Mouse (Mus musculus) liver, embryonic 12.5 days (tissue): Measurements from ENCODE around the gene Kpna7. TPM values are rescaled to one million over a fixed set of nuclear protein-coding genes. Genes with fewer than 3 reads are reported as not detected.

Source experiments
- ATAC-seq: fragments of 200-750 bp; cut with Nextera tagmentation; 2 replicates; pipeline ENCODE4 v1.8.0; 2017; ENCODE audit warnings: moderate number of reproducible peaks, mild to moderate bottlenecking, moderate library complexity
- H3K27ac ChIP-seq: fragments of 300-500 bp; sonication (generic); 2 replicates; pipeline ENCODE4 v1.5.1; 2016; ENCODE audit warnings: mild to moderate bottlenecking
- H3K27me3 ChIP-seq: fragments of 300-500 bp; sonication (generic); replicated peaks from 2 replicates; pipeline ENCODE4 v1.6.1; 2016; ENCODE audit warnings: mild to moderate bottlenecking, moderate library complexity
- H3K36me3 ChIP-seq: fragments of 300-500 bp; sonication (generic); 2 replicates; pipeline ENCODE4 v1.6.1; 2016; ENCODE audit warnings: mild to moderate bottlenecking, moderate library complexity
- H3K4me1 ChIP-seq: fragments of 300-500 bp; sonication (generic); 2 replicates; pipeline ENCODE4 v1.6.1; 2016
- H3K4me2 ChIP-seq: fragments of 300-500 bp; sonication (generic); 2 replicates; pipeline ENCODE4 v1.6.1; 2016; ENCODE audit warnings: mild to moderate bottlenecking, moderate library complexity
- H3K4me3 ChIP-seq: fragments of 300-500 bp; sonication (generic); 2 replicates; pipeline ENCODE4 v1.5.1; 2016; ENCODE audit warnings: mild to moderate bottlenecking, moderate library complexity
- H3K9ac ChIP-seq: fragments of 300-500 bp; sonication (generic); 2 replicates; pipeline ENCODE4 v1.6.1; 2016; ENCODE audit warnings: mild to moderate bottlenecking, moderate library complexity
- H3K9me3 ChIP-seq: fragments of 300-500 bp; sonication (generic); replicated peaks from 2 replicates; pipeline ENCODE4 v1.6.1; 2016; ENCODE audit warnings: mild to moderate bottlenecking, moderate library complexity
- WGBS: fragments of 180-500 bp; shearing (Covaris S2); methylation state at CpG from one replicate; pipeline ENCODE4 v1.1.7; 2016; ENCODE audit not compliant: insufficient replicate concordance; 5-methylcytosine and 5-hydroxymethylcytosine counted together
- polyA plus RNA-seq: library from polyadenylated mRNA; unstranded; fragments of >200 nt; fragmentation: Nextera tagmentation; extraction: Ambion mirVana; gene quantifications from 2 replicates; pipeline ENCODE4 v1.2.1, GENCODE M21; 2016

Gene Kpna7
- polyA plus RNA-seq, 1 experiment from 2014 or later = 0.05 TPM

- 73% methylated on average over 5 of the region's 5 CpGs for WGBS
- ATAC-seq = no peak
- Histone ChIP-seq H3K4me1 (no peaks in the 10 kb centered on the region), H3K9ac (no peak overlapping the region), H3K27ac (no peak overlapping the region), H3K27me3 (no peaks in the 10 kb centered on the region), H3K4me3 (no peak overlapping the region), H3K4me2 (no peak overlapping the region), H3K36me3 (no peaks in the 10 kb centered on the region), H3K9me3 (no peaks in the 10 kb centered on the region)
Measured at GRCm38 (mm10) chr5:144950428-144951051, 133.3 kb downstream of the Kpna7 start.

DNA sequence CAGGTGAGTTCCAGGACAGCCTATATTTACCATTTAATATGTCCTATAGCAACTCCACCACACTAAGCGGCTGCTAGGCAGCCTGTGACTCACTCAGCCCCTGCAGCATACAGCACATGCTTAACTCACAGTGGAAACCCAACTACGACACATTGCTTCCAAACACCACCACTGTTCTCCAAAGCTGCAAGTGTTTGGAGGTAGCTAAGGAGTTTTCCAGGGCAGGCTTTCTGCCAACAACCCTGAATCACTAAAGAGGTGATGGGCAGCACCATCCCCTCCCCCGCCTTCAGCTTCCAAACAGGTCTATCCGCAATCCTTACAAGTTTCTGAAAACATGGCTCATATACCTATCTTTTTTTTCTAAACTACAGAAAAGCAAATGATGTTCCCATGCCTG, 134.0 kb downstream of the Kpna7 start:
- no peaks in the 10 kb centered on the region for H3K36me3 ChIP-seq
- no peaks in the 10 kb centered on the region for H3K9me3 ChIP-seq
- no peaks in the 10 kb centered on the region for H3K4me1 ChIP-seq
- H3K27me3 ChIP-seq = no peaks in the 10 kb centered on the region
- H3K9ac ChIP-seq = no peak overlapping the region
- H3K4me2 ChIP-seq = no peak overlapping the region
- WGBS = 69% methylated on average over 4 of the region's 4 CpGs
- H3K4me3 ChIP-seq = no peak overlapping the region
- ATAC-seq = no peak
- no peak overlapping the region for H3K27ac ChIP-seq

DNA sequence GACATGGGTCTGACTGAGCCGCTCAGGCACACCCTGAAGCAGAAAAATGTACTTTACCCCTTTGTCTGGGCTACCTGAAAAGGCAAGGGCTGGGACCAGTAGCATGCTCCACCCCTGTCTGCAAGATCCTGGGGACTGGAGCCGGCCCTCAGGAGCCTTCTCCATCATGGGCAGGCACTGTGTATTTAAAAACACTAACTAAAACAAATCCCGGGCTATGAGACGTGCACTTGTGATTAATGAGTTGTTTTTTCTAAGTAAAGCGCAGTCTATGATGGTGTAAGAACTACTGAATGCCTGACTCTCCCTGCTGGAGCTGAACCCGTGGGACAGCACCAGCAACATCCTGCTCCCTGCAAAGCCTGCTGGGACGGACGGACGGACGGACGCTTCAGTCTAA, 135.4 kb downstream of the Kpna7 start:
- ATAC-seq = no peak

DNA sequence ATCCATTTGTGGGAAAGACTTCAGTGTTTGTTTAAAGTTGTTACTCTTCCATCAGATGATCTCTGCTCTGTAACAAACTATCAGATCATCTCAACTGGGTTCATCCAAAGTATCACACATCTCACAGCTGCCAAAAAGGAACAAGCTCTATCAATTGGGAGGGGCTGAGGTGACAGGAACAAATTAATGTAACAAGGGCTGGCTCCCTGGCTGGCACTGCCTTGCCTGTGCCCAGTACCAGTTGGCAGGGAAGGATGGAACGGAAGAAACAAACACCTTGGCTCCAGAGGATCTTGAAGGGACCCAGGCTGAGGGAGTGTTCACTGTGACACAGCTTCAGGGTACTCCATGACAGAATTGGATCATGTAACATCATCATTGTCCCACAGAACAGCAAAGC, 135.8 kb downstream of the Kpna7 start:
- WGBS = 87% methylated on average over 1 of the region's 1 CpGs
- H3K27ac ChIP-seq = no peak overlapping the region
- H3K9ac ChIP-seq = no peak overlapping the region

More for the DNA sequence above, 135.4 kb downstream of the Kpna7 start:
- H3K4me3 ChIP-seq = no peak overlapping the region
- H3K9me3 ChIP-seq = no peaks in the 10 kb centered on the region
- H3K27me3 ChIP-seq = no peaks in the 10 kb centered on the region
- H3K4me1 ChIP-seq = no peaks in the 10 kb centered on the region
- no peaks in the 10 kb centered on the region for H3K36me3 ChIP-seq
- H3K27ac ChIP-seq = no peak overlapping the region
- H3K9ac ChIP-seq = no peak overlapping the region
- H3K4me2 ChIP-seq = no peak overlapping the region
- WGBS = 70% methylated on average over 11 of the region's 11 CpGs

GRCm38 (mm10) chr5:144946032-144946431, 137.8 kb downstream of the Kpna7 start:
- ATAC-seq = no peak
- no peak overlapping the region for H3K9ac ChIP-seq
- H3K9me3 ChIP-seq = no peaks in the 10 kb centered on the region
- no peaks in the 10 kb centered on the region for H3K4me1 ChIP-seq
- no peak overlapping the region for H3K4me3 ChIP-seq
- no peaks in the 10 kb centered on the region for H3K27me3 ChIP-seq
- 67% methylated on average over 4 of the region's 4 CpGs for WGBS
- no peak overlapping the region for H3K27ac ChIP-seq
- no peaks in the 10 kb centered on the region for H3K36me3 ChIP-seq
- no peak overlapping the region for H3K4me2 ChIP-seq

More for the DNA sequence above, 135.8 kb downstream of the Kpna7 start:
- H3K36me3 ChIP-seq = no peaks in the 10 kb centered on the region
- H3K27me3 ChIP-seq = no peaks in the 10 kb centered on the region
- no peak overlapping the region for H3K4me3 ChIP-seq
- no peaks in the 10 kb centered on the region for H3K4me1 ChIP-seq
- ATAC-seq = no peak
- no peak overlapping the region for H3K4me2 ChIP-seq
- H3K9me3 ChIP-seq = no peaks in the 10 kb centered on the region

DNA sequence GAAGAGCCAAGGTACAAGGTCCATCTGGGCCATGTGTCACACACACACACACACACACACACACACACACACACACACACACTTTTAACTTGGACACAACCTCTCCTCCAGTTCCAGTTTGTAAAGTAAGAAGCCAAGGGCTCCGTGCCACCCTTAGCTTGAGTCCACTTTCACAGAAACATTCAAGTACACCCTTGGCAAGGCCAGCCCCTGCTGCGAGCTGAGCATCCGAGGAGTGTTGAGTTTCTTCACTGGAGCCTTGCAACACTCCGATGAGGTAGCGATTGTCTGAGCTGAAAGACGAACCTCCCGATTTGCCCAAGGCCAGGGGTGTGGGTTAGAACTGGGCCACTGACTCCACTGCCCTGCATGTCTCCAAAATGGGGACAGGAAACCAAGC, 138.9 kb downstream of the Kpna7 start:
- no peak overlapping the region for H3K9ac ChIP-seq
- H3K27ac ChIP-seq = no peak overlapping the region
- H3K4me2 ChIP-seq = no peak overlapping the region
- no peaks in the 10 kb centered on the region for H3K4me1 ChIP-seq
- no peaks in the 10 kb centered on the region for H3K27me3 ChIP-seq
- H3K9me3 ChIP-seq = no peaks in the 10 kb centered on the region
- no peak for ATAC-seq
- WGBS = 69% methylated on average over 7 of the region's 7 CpGs
- no peak overlapping the region for H3K4me3 ChIP-seq
- no peaks in the 10 kb centered on the region for H3K36me3 ChIP-seq

DNA sequence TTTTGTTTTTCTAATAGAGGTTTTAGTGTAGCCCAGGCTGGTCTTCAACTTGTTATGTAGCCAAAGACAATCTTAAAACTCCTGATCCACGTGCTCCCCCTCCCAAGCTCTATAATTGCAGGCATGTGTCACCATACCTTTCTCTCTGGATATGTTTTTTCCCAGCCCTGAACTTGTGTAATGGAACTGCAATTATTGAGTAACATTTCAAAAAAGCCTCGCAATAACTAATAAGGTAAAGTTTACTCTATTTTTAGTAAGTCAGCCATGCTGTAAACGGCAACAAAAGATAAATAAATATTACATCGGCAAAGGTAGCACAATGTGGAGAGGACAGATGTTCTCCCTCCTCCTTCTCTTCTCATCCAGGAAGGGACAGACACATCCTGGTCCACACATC, 139.5 kb downstream of the Kpna7 start:
- Histone ChIP-seq H3K9me3 (no peaks in the 10 kb centered on the region), H3K27me3 (no peaks in the 10 kb centered on the region), H3K4me1 (no peaks in the 10 kb centered on the region), H3K9ac (no peak overlapping the region), H3K27ac (no peak overlapping the region), H3K4me3 (no peak overlapping the region), H3K36me3 (no peaks in the 10 kb centered on the region), H3K4me2 (no peak overlapping the region)
- 66% methylated on average over 4 of the region's 4 CpGs for WGBS
- no peak for ATAC-seq

- no peaks in the 10 kb centered on the region for H3K4me1 ChIP-seq
- H3K4me3 ChIP-seq = no peak overlapping the region
- WGBS = 50% methylated on average over 6 of the region's 6 CpGs
- no peaks in the 10 kb centered on the region for H3K27me3 ChIP-seq
- H3K27ac ChIP-seq = no peak overlapping the region
- no peak overlapping the region for H3K9ac ChIP-seq
- no peaks in the 10 kb centered on the region for H3K36me3 ChIP-seq
- no peaks in the 10 kb centered on the region for H3K9me3 ChIP-seq
- no peak overlapping the region for H3K4me2 ChIP-seq
- no peak for ATAC-seq
Measured at GRCm38 (mm10) chr5:144943346-144943745, 140.5 kb downstream of the Kpna7 start.

DNA sequence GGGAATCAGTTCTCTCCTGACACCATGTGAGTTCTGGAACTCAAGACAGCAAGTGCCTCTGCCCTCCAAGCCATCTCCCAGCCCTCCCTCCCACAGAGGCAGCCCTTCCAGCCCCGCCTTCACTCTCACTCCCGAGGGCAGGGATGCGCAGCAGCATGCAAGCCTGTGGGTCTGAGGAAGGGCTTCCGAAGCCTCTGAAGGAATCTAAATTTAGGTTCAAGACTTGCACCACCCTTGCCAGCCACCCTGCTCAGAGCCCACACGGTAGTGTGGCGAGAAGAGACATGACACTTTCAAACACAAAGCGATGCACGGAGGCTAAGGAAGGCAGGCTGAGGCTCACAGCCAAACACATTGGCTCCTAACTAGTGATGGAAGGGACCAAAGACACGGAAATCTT, 141.4 kb downstream of the Kpna7 start:
- no peak for ATAC-seq
- Histone ChIP-seq H3K4me2 (no peak overlapping the region), H3K27me3 (no peaks in the 10 kb centered on the region), H3K27ac (no peak overlapping the region), H3K9me3 (no peaks in the 10 kb centered on the region), H3K36me3 (no peaks in the 10 kb centered on the region), H3K4me1 (no peaks in the 10 kb centered on the region; the same call in 1 of the 2 replicates), H3K4me3 (no peak overlapping the region), H3K9ac (no peak overlapping the region)
- WGBS = 67% methylated on average over 9 of the region's 9 CpGs

- 55% methylated on average over 3 of the region's 3 CpGs for WGBS
- Histone ChIP-seq H3K4me1 (no peaks in the 10 kb centered on the region; the same call in 1 of the 2 replicates), H3K4me3 (no peak overlapping the region), H3K27ac (no peak overlapping the region), H3K4me2 (no peak overlapping the region), H3K9ac (no peak overlapping the region), H3K27me3 (no peaks in the 10 kb centered on the region), H3K9me3 (no peaks in the 10 kb centered on the region), H3K36me3 (no peaks in the 10 kb centered on the region)
- no peak for ATAC-seq
Measured at GRCm38 (mm10) chr5:144940904-144941303, 142.9 kb downstream of the Kpna7 start.

- Histone ChIP-seq H3K4me1 (peaks cover 20% of the 10 kb centered on the region), H3K9ac (no peak overlapping the region), H3K27me3 (no peaks in the 10 kb centered on the region), H3K4me3 (no peak overlapping the region), H3K27ac (no peak overlapping the region), H3K36me3 (no peaks in the 10 kb centered on the region), H3K9me3 (no peaks in the 10 kb centered on the region), H3K4me2 (no peak overlapping the region)
- WGBS = 40% methylated on average over 2 of the region's 2 CpGs
- no peak for ATAC-seq
Measured at GRCm38 (mm10) chr5:144937304-144937703, 146.5 kb downstream of the Kpna7 start.
